26 mouse cellular contexts compared by ENCODE assay signal in genomic region chr5:77363650-77364049, GRCm38 (mm10). TPM values are rescaled to one million over a fixed set of nuclear protein-coding genes. Genes with fewer than 3 reads are reported as not detected.
DNase-seq lines count a peak whose midpoint lies in the region; ATAC-seq and TF ChIP-seq lines count a peak whose summit lies in the region.
"Had no signal": no experiment of that assay in that cellular context is flagged by ENCODE, and none has a peak within 500 bp of the region (broad histone marks: within the 10 kb centered on the region; RNA-seq: fewer than 3 reads in every experiment).

No protein-coding gene starts in this region.

- no peak overlapping the region for H3K9ac ChIP-seq in midbrain, embryonic 15.5 days
- H3K9ac ChIP-seq: embryonic facial prominence, embryonic 13.5 days; forebrain, embryonic 13.5 days; hindbrain, embryonic 15.5 days; intestine, embryonic 15.5 days; liver, postnatal 0 days; neural tube, embryonic 13.5 days had no signal

- ATAC-seq in frontal cortex, adult (ENCODE audit: low TSS enrichment) = peak; percentile 57
- no peak for ATAC-seq in midbrain, embryonic 15.5 days (replicated peaks)
- ATAC-seq: activated CD4-positive, CD25-positive, alpha-beta regulatory T cell, adult 4 months; forebrain, embryonic 13.5 days; intestine, embryonic 15.5 days; liver, postnatal 0 days; lung, postnatal 0 days; midbrain, embryonic 16.5 days had no signal

- no peak overlapping the region for H3K4me3 ChIP-seq in kidney, adult 2 months (ENCODE audit: insufficient read depth, low read depth, low read length)
- H3K4me3 ChIP-seq in midbrain, embryonic 15.5 days = no peak overlapping the region
- H3K4me3 ChIP-seq: embryonic facial prominence, embryonic 13.5 days; forebrain, embryonic 13.5 days; hindbrain, embryonic 15.5 days; intestine, embryonic 15.5 days; myocyte; neural tube, embryonic 13.5 days had no signal

- no peaks in the 10 kb centered on the region for H3K36me3 ChIP-seq in kidney, adult 2 months (ENCODE audit: control insufficient read depth, insufficient read depth, low read length)
- H3K36me3 ChIP-seq in midbrain, embryonic 15.5 days (replicated peaks) = no peaks in the 10 kb centered on the region
- H3K36me3 ChIP-seq: embryonic facial prominence, embryonic 13.5 days; hindbrain, embryonic 15.5 days; intestine, embryonic 15.5 days; neural tube, embryonic 13.5 days had no signal

- no peak for TF ChIP-seq CTCF in kidney, adult 2 months (conservative IDR thresholded peaks at IDR 0.05; ENCODE audit: insufficient read depth, insufficient read length, low read depth, low read length)

- H3K27ac ChIP-seq in kidney, adult 2 months (ENCODE audit: insufficient read depth, low read depth, low read length) = peak overlapping the region; percentile 57; the same call in 1 of the 2 replicates
- no peak overlapping the region for H3K27ac ChIP-seq in midbrain, embryonic 15.5 days
- H3K27ac ChIP-seq: embryonic facial prominence, embryonic 13.5 days; forebrain, embryonic 13.5 days; hindbrain, embryonic 15.5 days; intestine, embryonic 15.5 days; macrophage; neural tube, embryonic 13.5 days had no signal

- H3K9me3 ChIP-seq in midbrain, embryonic 15.5 days = no peaks in the 10 kb centered on the region
- H3K9me3 ChIP-seq: embryonic facial prominence, embryonic 13.5 days; forebrain, embryonic 13.5 days; hindbrain, embryonic 15.5 days; intestine, embryonic 15.5 days; neural tube, embryonic 13.5 days had no signal

- no peak overlapping the region for H3K4me2 ChIP-seq in midbrain, embryonic 15.5 days
- H3K4me2 ChIP-seq: embryonic facial prominence, embryonic 13.5 days; forebrain, embryonic 13.5 days; hindbrain, embryonic 15.5 days; intestine, embryonic 15.5 days; neural tube, embryonic 13.5 days had no signal

- no peak for TF ChIP-seq POLR2A in kidney, adult 2 months (IDR thresholded peaks at IDR 0.05; ENCODE audit: low read depth, low read length)

- H3K4me1 ChIP-seq in kidney, adult 2 months (ENCODE audit: control insufficient read depth, insufficient read depth, low read length) = peaks cover 32% of the 10 kb centered on the region
- H3K4me1 ChIP-seq in midbrain, embryonic 15.5 days = no peaks in the 10 kb centered on the region

- 41% methylated on average over 6 of the region's 6 CpGs for WGBS in kidney, adult 2 months
- 84% methylated on average over 6 of the region's 6 CpGs for WGBS in midbrain, embryonic 15.5 days

- no peaks in the 10 kb centered on the region for H3K27me3 ChIP-seq in kidney, adult 2 months (replicated peaks; ENCODE audit: control insufficient read depth, insufficient read depth, low read length)
- H3K27me3 ChIP-seq in midbrain, embryonic 15.5 days (replicated peaks) = 0 out of 2 replicates have a peak, but pooled peaks cover 1% of the 10 kb centered on the region
- H3K27me3 ChIP-seq: embryonic facial prominence, embryonic 13.5 days; forebrain, embryonic 13.5 days; hindbrain, embryonic 15.5 days; intestine, embryonic 15.5 days; neural tube, embryonic 13.5 days had no signal

- DNase-seq in frontal cortex, postnatal 25 days (ENCODE audit: low spot score in 2 of 2) = no peak
- DNase-seq in kidney, adult 2 months = no peak
- DNase-seq in kidney, adult 11 months = no peak
- peak; percentile 51 to 67 for DNase-seq in left cerebral cortex, adult 18-20 months (ENCODE audit: low spot score in 2 of 2)
- DNase-seq in left cerebral cortex, adult 11 months (ENCODE audit: low spot score) = no peak
- peak; percentile 69 for DNase-seq in brain, adult 2 months (ENCODE audit: low read depth, low spot score)
- DNase-seq: adrenal gland, adult 8-10 months; cerebellum, adult 2 months; cerebellum, postnatal 36 days; embryo, embryonic 11 days; gastrocnemius, postnatal 36 days; liver, postnatal 0 days; retina, postnatal 1 day; spleen, adult 18-20 months had no signal

RNA-seq across cellular contexts. Expression of gene Igfbp7, which starts 44.2 kb away (rescaled TPM):
- 4,855 and 6,899 TPM in 2 replicates for polyA plus RNA-seq in kidney, adult 2 months (2012; rRNA removed)
- total RNA-seq in left cerebral cortex, adult 18-20 months (2021) = 10 to 100 TPM; 36.1 to 38.5 TPM
- polyA plus RNA-seq in midbrain, embryonic 15.5 days (2015; fragmentation: Nextera tagmentation; extraction: Ambion mirVana) = 57.9 and 63.4 TPM in 2 replicates

RNA-seq across cellular contexts. Expression of gene Polr2b, which starts 53.7 kb away (rescaled TPM):
- 15.7 and 32.2 TPM in 2 replicates for polyA plus RNA-seq in kidney, adult 2 months (2012; rRNA removed)
- 10 to 100 TPM; 44.0 to 45.3 TPM for total RNA-seq in left cerebral cortex, adult 18-20 months (2021)
- 63.8 and 65.2 TPM in 2 replicates for polyA plus RNA-seq in midbrain, embryonic 15.5 days (2015; fragmentation: Nextera tagmentation; extraction: Ambion mirVana)

RNA-seq across cellular contexts. Expression of gene Noa1, which starts 53.8 kb away (rescaled TPM):
- 15.1 and 17.7 TPM in 2 replicates for polyA plus RNA-seq in kidney, adult 2 months (2012; rRNA removed)
- 10 to 100 TPM; 21.2 to 23.1 TPM for total RNA-seq in left cerebral cortex, adult 18-20 months (2021)
- polyA plus RNA-seq in midbrain, embryonic 15.5 days (2015; fragmentation: Nextera tagmentation; extraction: Ambion mirVana) = 36.1 and 37.5 TPM in 2 replicates

Comparison
In these comparisons a context has a peak if more than half of its experiments do, and no peak if none do; other contexts are left out.
1. DNase-seq: peak in left cerebral cortex, adult 18-20 months (2 of 2) and brain, adult 2 months (single experiment); none in frontal cortex, postnatal 25 days (0 of 2), kidney, adult 2 months (single experiment), kidney, adult 11 months (single experiment) and left cerebral cortex, adult 11 months (single experiment).
2. RNA of gene Igfbp7, which starts 44.2 kb away (polyA plus RNA-seq): 4,855 to 6,899 TPM in kidney, adult 2 months; 57.9 to 63.4 TPM in midbrain, embryonic 15.5 days; every median in the first group is over 10 times any median in the second.